Mouse (Mus musculus) G1E (cell line): ENCODE data around the gene Ddb1. TPM values are rescaled to one million over a fixed set of nuclear protein-coding genes. Genes with fewer than 3 reads are reported as not detected.
A peak's percentile ranks its signal among the peaks of the same experiment; 100 is the strongest.

Experiments
- ATAC-seq: 2 replicates; pipeline ENCODE4 v1.8.0; 2016; ENCODE audit warnings: mild to moderate bottlenecking; ENCODE audit not compliant: insufficient number of reproducible peaks, poor library complexity, low FRiP score, severe bottlenecking; ENCODE audit errors: extremely low read depth
- DNase-seq: peaks from one replicate; pipeline ENCODE4 v3.0.0; 2012; ENCODE audit warnings: low spot score
- H3K27me3 ChIP-seq: 2 replicates; pipeline ENCODE4 v1.6.1; 2012; ENCODE audit warnings: mild to moderate bottlenecking, low read length, inconsistent platforms; ENCODE audit not compliant: insufficient read depth
- H3K36me3 ChIP-seq: replicated peaks from 2 replicates; pipeline ENCODE3; 2012; ENCODE audit warnings: mild to moderate bottlenecking, inconsistent platforms
- H3K4me1 ChIP-seq: 2 replicates; pipeline ENCODE4 v1.6.1; 2012; ENCODE audit warnings: low read depth, low read length, inconsistent platforms, mixed read lengths; ENCODE audit not compliant: insufficient read depth
- H3K4me3 ChIP-seq: 2 replicates; pipeline ENCODE4 v1.5.1; 2012; ENCODE audit warnings: low read depth, mild to moderate bottlenecking, inconsistent platforms, low read length, moderate library complexity, mixed read lengths
- H3K9me3 ChIP-seq: replicated peaks from 2 replicates; pipeline ENCODE4 v1.6.1; 2012; ENCODE audit warnings: inconsistent platforms
- CTCF ChIP-seq: IDR thresholded peaks from 2 replicates; pipeline ENCODE4 v1.5.1; 2012; ENCODE audit warnings: low read depth, low read length, inconsistent platforms, mixed read lengths
- GATA1 ChIP-seq: IDR thresholded peaks from 2 replicates; pipeline ENCODE4 v1.6.1; 2012; ENCODE audit warnings: borderline replicate concordance, low read length, inconsistent platforms, mixed read lengths
- GATA2 ChIP-seq: IDR thresholded peaks from 2 replicates; pipeline ENCODE4 v1.6.1; 2012; ENCODE audit warnings: low read depth, low read length, inconsistent platforms, borderline replicate concordance
- POLR2AphosphoS5 ChIP-seq: IDR thresholded peaks from 2 replicates; pipeline ENCODE4 v1.6.1; 2012; ENCODE audit warnings: low read depth, low read length, inconsistent platforms; ENCODE audit not compliant: insufficient replicate concordance
- TAL1 ChIP-seq: conservative IDR thresholded peaks from 2 replicates; pipeline ENCODE4 v1.6.1; 2012; ENCODE audit warnings: low read depth, low read length, inconsistent platforms, mixed read lengths
- polyA plus RNA-seq: library from polyadenylated mRNA; stranded (reverse); fragments of >175 nt; gene quantifications from 2 replicates; pipeline ENCODE4 v1.2.3, GENCODE M21; 2012
- total RNA-seq, 2 experiments: library from RNA; stranded (forward) in 1 of 2; stranded (reverse) in 1 of 2; fragments of 200-1000 nt in 1 of 2; fragments of >200 nt in 1 of 2; fragmentation: Nextera tagmentation in 1 of 2; gene quantifications; 2 replicates each; pipeline ENCODE4 v1.2.3; 2014 to 2017

The Ddb1 gene
- total and polyA plus RNA-seq, 3 experiments: 30.8 to 516 (median 389) TPM

- Histone ChIP-seq H3K4me1 (peaks cover 77% of the 10 kb centered on the region), H3K27me3 (no peaks in the 10 kb centered on the region), H3K9me3 (no peaks in the 10 kb centered on the region), H3K36me3 (no peaks in the 10 kb centered on the region), H3K4me3 (no peak overlapping the region)
- DNase-seq (no peak), ATAC-seq (no peak)
- TF ChIP-seq GATA2 (no peak), CTCF (peak; percentile 77)
Observed at GRCm38 (mm10) chr19:10665499-10665898, 60.4 kb downstream of the Ddb1 start.

DNA sequence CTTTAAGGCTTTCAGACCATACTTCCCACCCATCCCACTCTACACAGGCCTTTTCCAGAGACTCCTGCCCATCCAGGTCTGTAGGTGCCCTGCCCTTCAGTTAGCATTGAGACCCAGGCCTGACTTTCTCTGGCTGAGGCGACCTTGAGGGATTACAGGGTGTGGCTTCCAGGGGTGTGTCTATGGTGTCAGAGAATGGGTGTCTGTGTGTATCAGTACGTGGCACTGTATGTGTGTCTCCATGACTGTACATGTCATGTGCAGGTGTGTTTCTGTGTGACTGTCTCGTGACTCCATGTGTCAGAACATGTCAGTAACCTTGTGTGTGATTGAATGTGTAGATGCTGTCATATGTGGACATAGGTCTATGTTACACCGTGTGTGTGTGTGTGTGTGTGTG lies 66.2 kb downstream of the Ddb1 start:
- Histone ChIP-seq H3K36me3 (peaks cover 9% of the 10 kb centered on the region), H3K4me3 (no peak overlapping the region), H3K9me3 (peaks cover 3% of the 10 kb centered on the region), H3K4me1 (peaks cover 74% of the 10 kb centered on the region), H3K27me3 (no peaks in the 10 kb centered on the region)
- ATAC-seq (no peak), DNase-seq (no peak)
- TF ChIP-seq CTCF (0 out of 2 replicates have a peak, but pooled peaks have one; percentile 3), POLR2AphosphoS5 (no peak)

GRCm38 (mm10) chr19:10671854-10672417 lies 66.8 kb downstream of the Ddb1 start:
- ATAC-seq (no peak), DNase-seq (no peak)
- Histone ChIP-seq H3K36me3 (peaks cover 9% of the 10 kb centered on the region), H3K4me3 (peak overlapping the region; percentile 41), H3K4me1 (peaks cover 79% of the 10 kb centered on the region), H3K27me3 (no peaks in the 10 kb centered on the region), H3K9me3 (peaks cover 3% of the 10 kb centered on the region)
- TF ChIP-seq POLR2AphosphoS5 (no peak), TAL1 (no peak), GATA1 (no peak), GATA2 (no peak), CTCF (no peak)

DNA sequence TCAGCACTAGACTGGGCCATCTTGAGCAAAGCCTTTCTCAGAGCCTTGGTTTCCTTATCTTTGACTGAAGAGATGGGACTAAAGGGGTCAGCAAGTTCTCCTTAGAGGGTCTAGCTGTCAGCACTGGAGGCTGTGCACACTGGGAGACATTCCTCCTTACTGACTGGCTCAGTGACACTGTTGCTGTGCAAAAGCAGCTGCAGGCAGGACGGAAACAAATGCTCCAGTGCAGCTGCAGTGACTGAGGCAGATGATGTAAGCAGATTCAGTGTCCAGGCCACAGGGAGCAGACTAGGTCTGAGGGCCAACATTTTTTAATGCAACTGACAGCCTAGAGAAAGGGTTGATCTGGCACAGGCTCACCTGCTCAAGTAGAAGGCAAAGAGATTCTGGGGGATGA lies 68.1 kb downstream of the Ddb1 start:
- no peak for TF ChIP-seq GATA1
- no peak for TF ChIP-seq GATA2
- TF ChIP-seq POLR2AphosphoS5: no peak
- TF ChIP-seq CTCF: no peak
- no peak for TF ChIP-seq TAL1
- H3K36me3 ChIP-seq: peaks cover 9% of the 10 kb centered on the region
- peaks cover 92% of the 10 kb centered on the region for H3K4me1 ChIP-seq
- peaks cover 3% of the 10 kb centered on the region for H3K9me3 ChIP-seq
- H3K27me3 ChIP-seq: no peaks in the 10 kb centered on the region
- ATAC-seq (no peak), DNase-seq (no peak)
- no peak overlapping the region for H3K4me3 ChIP-seq

- Histone ChIP-seq H3K27me3 (no peaks in the 10 kb centered on the region), H3K36me3 (peaks cover 9% of the 10 kb centered on the region), H3K4me1 (peaks cover 84% of the 10 kb centered on the region), H3K4me3 (peak overlapping the region; percentile 49; the same call in 1 of the 2 replicates), H3K9me3 (peaks cover 3% of the 10 kb centered on the region)
- ATAC-seq: no peak
- no peak for DNase-seq
- no peak for TF ChIP-seq TAL1
- TF ChIP-seq POLR2AphosphoS5: no peak
- no peak for TF ChIP-seq GATA1
- no peak for TF ChIP-seq CTCF
- TF ChIP-seq GATA2: no peak
Observed at GRCm38 (mm10) chr19:10676656-10677055, 71.5 kb downstream of the Ddb1 start.

DNA sequence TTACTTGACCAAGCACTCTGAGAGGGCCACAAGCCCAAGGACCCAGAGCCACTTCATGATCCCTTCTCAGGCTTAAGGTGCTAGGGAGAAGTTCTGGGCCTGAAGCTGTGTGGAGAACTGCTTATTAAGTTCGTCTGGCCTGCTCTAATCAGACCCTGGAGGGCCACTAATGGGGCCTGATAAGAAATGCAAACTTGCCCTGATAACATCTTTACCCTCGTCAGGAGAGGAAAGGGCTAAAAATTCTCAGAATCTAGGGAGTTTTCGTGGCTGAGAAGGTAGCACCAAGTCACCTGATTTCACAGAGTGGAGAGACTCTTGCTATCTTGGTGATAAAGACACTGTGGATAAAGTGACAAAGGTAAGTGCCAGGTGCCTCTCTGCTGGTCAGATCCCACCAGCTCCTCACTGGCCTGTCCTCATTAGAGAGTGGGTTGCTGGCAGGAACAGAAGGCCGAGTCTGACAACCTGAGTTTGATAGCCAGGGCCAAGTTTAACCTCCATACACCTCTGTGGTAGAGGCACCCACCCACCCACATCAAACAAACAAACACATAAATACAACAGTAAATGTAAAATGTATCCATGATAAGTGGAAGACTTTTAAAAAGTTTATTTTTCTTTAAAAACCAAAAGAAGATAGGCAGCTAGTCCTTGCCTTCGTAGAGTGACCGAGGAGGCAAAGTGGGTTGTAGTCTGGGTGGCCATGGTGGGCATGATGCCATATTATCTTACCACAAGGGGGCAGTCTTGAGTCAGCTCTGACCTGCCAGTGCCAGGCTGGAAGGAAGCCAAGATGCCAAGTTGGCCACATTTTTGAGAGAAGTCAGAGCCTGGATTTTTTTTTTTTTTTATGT lies 73.0 kb downstream of the Ddb1 start, which contains the start of gene Pga5:
Gene Pga5 (minus strand): TSS at position 157 of the 857 bp plus-strand sequence.
- DNase-seq (no peak), ATAC-seq (peak; percentile 58)
- H3K9me3 ChIP-seq: no peaks in the 10 kb centered on the region
- H3K27me3 ChIP-seq: no peaks in the 10 kb centered on the region
- peak within 1 kb of the TSS; percentile 28; the same call in 1 of the 2 replicates for H3K4me3 ChIP-seq
- TF ChIP-seq TAL1 (peak; percentile 49), GATA1 (no peak), POLR2AphosphoS5 (no peak), CTCF (peak; percentile 75), GATA2 (no peak)
- H3K4me1 ChIP-seq: peaks cover 71% of the 10 kb centered on the region
- peaks cover 9% of the 10 kb centered on the region for H3K36me3 ChIP-seq
